Mouse (Mus musculus): ENCODE results near the gene Filip1l. TPM values are rescaled to one million over a fixed set of nuclear protein-coding genes. Genes with fewer than 3 reads are reported as not detected.

The Filip1l gene
- polyA plus RNA-seq, 1 experiment from 2014 or later, result 4.2 TPM

- H3K9ac ChIP-seq, result no peak overlapping the region
- no peak for ATAC-seq (ENCODE audit: low read depth)
- WGBS, result 95% methylated on average over 5 of the region's 5 CpGs
- no peak overlapping the region for H3K4me3 ChIP-seq
- no peak overlapping the region for H3K27ac ChIP-seq (replicated peaks)
- H3K36me3 ChIP-seq, result 0 out of 2 replicates have a peak, but pooled peaks cover 4% of the 10 kb centered on the region
- H3K9me3 ChIP-seq, result no peaks in the 10 kb centered on the region
- no peaks in the 10 kb centered on the region for H3K27me3 ChIP-seq
- no peak overlapping the region for H3K4me2 ChIP-seq
- H3K4me1 ChIP-seq (replicated peaks), result peaks cover 6% of the 10 kb centered on the region; the same call in 1 of the 2 replicates
Measured at GRCm38 (mm10) chr16:57570789-57571311, 218.0 kb downstream of the Filip1l start.

GRCm38 (mm10) chr16:57573831-57574230 lies 220.9 kb downstream of the Filip1l start:
- no peaks in the 10 kb centered on the region for H3K9me3 ChIP-seq
- 0 out of 2 replicates have a peak, but pooled peaks cover 4% of the 10 kb centered on the region for H3K36me3 ChIP-seq
- H3K9ac ChIP-seq, result no peak overlapping the region
- no peak for ATAC-seq (ENCODE audit: low read depth)
- H3K4me3 ChIP-seq, result no peak overlapping the region
- H3K27me3 ChIP-seq, result no peaks in the 10 kb centered on the region
- WGBS, result 86% methylated on average over 1 of the region's 1 CpGs
- no peak overlapping the region for H3K27ac ChIP-seq (replicated peaks)
- peaks cover 6% of the 10 kb centered on the region; the same call in 1 of the 2 replicates for H3K4me1 ChIP-seq (replicated peaks)
- H3K4me2 ChIP-seq, result no peak overlapping the region

DNA sequence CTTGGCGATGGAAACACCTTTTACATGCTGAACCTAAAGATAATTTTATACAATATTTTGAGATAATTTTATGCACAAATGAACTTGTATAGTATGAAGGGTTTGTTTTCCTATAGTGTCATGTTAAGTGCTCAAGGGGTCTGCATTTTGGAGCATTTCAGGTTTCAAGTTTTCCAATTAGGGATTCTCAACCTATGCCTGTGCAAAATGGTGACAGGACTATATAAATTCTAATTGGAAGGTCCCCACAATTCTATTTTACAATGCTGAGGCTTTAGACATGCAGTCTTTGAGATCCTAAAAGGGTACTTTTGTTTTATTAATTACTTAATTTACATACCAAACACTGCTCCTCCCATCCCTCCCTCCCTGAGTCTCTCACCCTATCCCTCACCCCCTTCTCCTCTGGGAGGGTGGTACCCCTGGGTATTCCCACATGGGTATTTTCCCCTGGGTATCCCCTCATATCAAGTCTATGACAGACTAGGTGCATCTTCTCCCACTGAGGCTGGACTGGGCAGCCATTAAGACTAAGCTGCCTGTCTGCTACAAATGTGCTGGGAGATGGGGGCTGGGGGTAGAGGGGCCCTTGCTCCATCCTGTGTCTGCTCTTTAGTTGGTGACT lies 223.0 kb downstream of the Filip1l start:
- 94% methylated on average over 1 of the region's 1 CpGs for WGBS
- Histone ChIP-seq H3K9ac (no peak overlapping the region), H3K4me2 (no peak overlapping the region), H3K27ac (replicated peaks) (no peak overlapping the region), H3K36me3 (no peaks in the 10 kb centered on the region), H3K27me3 (no peaks in the 10 kb centered on the region), H3K9me3 (no peaks in the 10 kb centered on the region), H3K4me3 (no peak overlapping the region), H3K4me1 (replicated peaks) (peaks cover 6% of the 10 kb centered on the region; the same call in 1 of the 2 replicates)
- ATAC-seq (ENCODE audit: low read depth), result no peak

DNA sequence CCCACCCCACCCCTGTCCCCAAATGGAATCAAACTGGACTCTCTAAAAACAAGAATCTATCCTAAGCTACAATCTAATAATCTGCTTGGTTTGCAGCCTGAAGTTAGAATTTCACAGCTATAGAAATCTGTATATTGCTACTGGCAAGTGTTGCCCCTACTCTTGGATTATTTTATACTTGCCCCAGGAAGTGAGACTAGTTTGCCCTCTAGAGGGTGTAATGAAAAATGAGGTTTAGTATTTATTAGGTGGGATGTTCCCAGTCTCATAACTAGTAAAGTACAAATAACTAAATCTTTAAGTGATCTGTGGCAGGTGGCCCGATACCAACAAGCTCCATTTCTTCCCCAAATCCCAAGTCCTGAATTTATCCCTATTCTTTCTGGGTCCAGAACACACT lies 224.6 kb downstream of the Filip1l start:
- H3K27me3 ChIP-seq, result no peaks in the 10 kb centered on the region
- H3K27ac ChIP-seq (replicated peaks), result no peak overlapping the region
- no peak overlapping the region for H3K4me3 ChIP-seq
- no peaks in the 10 kb centered on the region for H3K36me3 ChIP-seq
- H3K9me3 ChIP-seq, result no peaks in the 10 kb centered on the region
- no peak for ATAC-seq (ENCODE audit: low read depth)
- 93% methylated on average over 1 of the region's 1 CpGs for WGBS
- H3K9ac ChIP-seq, result no peak overlapping the region
- no peak overlapping the region for H3K4me2 ChIP-seq
- H3K4me1 ChIP-seq (replicated peaks), result no peaks in the 10 kb centered on the region

- no peaks in the 10 kb centered on the region for H3K9me3 ChIP-seq
- no peaks in the 10 kb centered on the region for H3K4me1 ChIP-seq (replicated peaks)
- WGBS, result 84% methylated on average over 7 of the region's 7 CpGs
- no peak overlapping the region for H3K9ac ChIP-seq
- no peaks in the 10 kb centered on the region for H3K27me3 ChIP-seq
- ATAC-seq (ENCODE audit: low read depth), result no peak
- no peaks in the 10 kb centered on the region for H3K36me3 ChIP-seq
- H3K27ac ChIP-seq (replicated peaks), result no peak overlapping the region
- no peak overlapping the region for H3K4me2 ChIP-seq
- H3K4me3 ChIP-seq, result no peak overlapping the region
Measured at GRCm38 (mm10) chr16:57580041-57580440, 227.1 kb downstream of the Filip1l start.

- no peaks in the 10 kb centered on the region for H3K27me3 ChIP-seq
- no peaks in the 10 kb centered on the region for H3K4me1 ChIP-seq (replicated peaks)
- no peaks in the 10 kb centered on the region for H3K36me3 ChIP-seq
- no peak overlapping the region for H3K27ac ChIP-seq (replicated peaks)
- no peak for ATAC-seq (ENCODE audit: low read depth)
- no peak overlapping the region for H3K4me2 ChIP-seq
- no peak overlapping the region for H3K4me3 ChIP-seq
- no peaks in the 10 kb centered on the region for H3K9me3 ChIP-seq
- 83% methylated on average over 2 of the region's 2 CpGs for WGBS
- no peak overlapping the region for H3K9ac ChIP-seq
Measured at GRCm38 (mm10) chr16:57582008-57582407, 229.1 kb downstream of the Filip1l start.

DNA sequence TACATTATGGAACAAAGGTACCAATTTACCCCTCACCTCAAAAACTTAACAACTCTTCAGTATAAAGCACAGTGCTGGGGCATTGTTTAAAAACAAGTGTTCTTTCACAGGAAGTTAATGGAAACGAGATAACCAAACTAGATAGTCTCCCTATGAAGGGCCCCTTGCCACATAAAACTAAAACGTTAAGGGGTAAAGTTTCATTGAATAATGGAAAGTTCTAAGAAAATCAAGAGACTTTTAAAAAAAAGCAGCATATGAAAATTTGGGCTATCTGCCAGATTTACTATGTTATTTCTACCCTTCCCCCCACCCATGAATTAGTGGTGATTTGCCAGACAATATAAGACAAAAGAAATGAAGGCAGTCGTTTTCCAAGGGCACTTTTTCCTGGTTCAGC lies 232.3 kb downstream of the Filip1l start:
- no peak for ATAC-seq (ENCODE audit: low read depth)

GRCm38 (mm10) chr16:57593422-57594157 lies 240.7 kb downstream of the Filip1l start:
- ATAC-seq (ENCODE audit: low read depth), result no peak
- Histone ChIP-seq H3K9me3 (no peaks in the 10 kb centered on the region), H3K27ac (replicated peaks) (no peak overlapping the region), H3K4me3 (no peak overlapping the region), H3K4me2 (no peak overlapping the region), H3K9ac (no peak overlapping the region), H3K4me1 (replicated peaks) (no peaks in the 10 kb centered on the region), H3K36me3 (no peaks in the 10 kb centered on the region), H3K27me3 (no peaks in the 10 kb centered on the region)
- WGBS, result 40% methylated on average over 7 of the region's 7 CpGs

More for the DNA sequence above, 232.3 kb downstream of the Filip1l start:
- Histone ChIP-seq H3K4me2 (no peak overlapping the region), H3K27ac (replicated peaks) (no peak overlapping the region), H3K9me3 (no peaks in the 10 kb centered on the region), H3K4me1 (replicated peaks) (no peaks in the 10 kb centered on the region), H3K36me3 (no peaks in the 10 kb centered on the region), H3K4me3 (no peak overlapping the region), H3K27me3 (no peaks in the 10 kb centered on the region), H3K9ac (no peak overlapping the region)
- 47% methylated on average over 3 of the region's 3 CpGs for WGBS

GRCm38 (mm10) chr16:57597295-57597957 lies 244.5 kb downstream of the Filip1l start:
- H3K4me3 ChIP-seq, result no peak overlapping the region
- H3K9me3 ChIP-seq, result no peaks in the 10 kb centered on the region
- WGBS, result 92% methylated on average over 4 of the region's 4 CpGs
- H3K4me2 ChIP-seq, result no peak overlapping the region
- H3K27ac ChIP-seq (replicated peaks), result no peak overlapping the region
- ATAC-seq (ENCODE audit: low read depth), result no peak
- no peaks in the 10 kb centered on the region for H3K27me3 ChIP-seq
- H3K4me1 ChIP-seq (replicated peaks), result no peaks in the 10 kb centered on the region
- no peak overlapping the region for H3K9ac ChIP-seq
- no peaks in the 10 kb centered on the region for H3K36me3 ChIP-seq

GRCm38 (mm10) chr16:57601031-57601430 lies 248.1 kb downstream of the Filip1l start:
- Histone ChIP-seq H3K4me1 (replicated peaks) (peaks cover 7% of the 10 kb centered on the region), H3K9me3 (no peaks in the 10 kb centered on the region), H3K27me3 (no peaks in the 10 kb centered on the region), H3K4me3 (no peak overlapping the region), H3K9ac (no peak overlapping the region), H3K27ac (replicated peaks) (no peak overlapping the region), H3K4me2 (no peak overlapping the region), H3K36me3 (no peaks in the 10 kb centered on the region)
- no peak for ATAC-seq (ENCODE audit: low read depth)

DNA sequence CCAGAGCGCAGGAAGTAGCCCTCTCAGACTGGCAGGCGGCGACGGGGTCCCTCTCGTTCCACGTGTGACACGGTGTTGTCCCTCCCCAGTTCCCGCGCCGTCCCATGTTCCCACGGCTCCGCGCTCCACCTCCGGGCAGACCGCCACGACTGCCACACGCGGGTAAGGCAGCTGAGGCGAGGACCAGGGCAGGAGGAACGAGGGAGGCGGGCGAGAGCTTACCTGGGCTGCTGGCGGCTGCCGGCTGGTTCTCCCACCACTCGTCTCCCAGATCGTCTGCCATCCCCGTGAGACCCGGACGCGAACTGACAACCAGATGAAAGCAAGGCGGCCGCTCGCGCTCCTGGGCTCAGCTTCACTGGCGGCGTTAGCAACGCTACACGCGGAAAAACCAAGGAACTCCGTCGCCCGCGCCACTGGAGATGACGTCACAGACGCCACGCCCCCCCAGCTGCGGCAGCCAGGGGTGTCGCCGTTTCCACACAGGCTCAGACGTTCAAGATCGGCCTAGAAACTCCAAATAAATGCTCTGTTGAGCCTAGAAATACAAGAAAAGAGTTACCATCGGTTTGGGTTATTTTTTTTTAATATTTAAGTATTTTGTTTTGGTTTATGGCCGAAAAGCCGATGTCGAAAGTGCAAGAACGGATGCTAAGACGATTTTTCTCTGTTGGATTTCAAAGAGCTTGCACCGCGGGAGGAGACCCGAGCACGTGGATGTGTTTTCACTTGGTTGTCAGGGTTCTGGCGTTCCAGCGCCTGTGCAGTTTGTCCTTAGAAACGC lies 253.7 kb downstream of the Filip1l start, which contains the start of gene Cmss1:
TSS of gene Cmss1 (minus strand) at position 421 of the 784 bp plus-strand sequence.
- Histone ChIP-seq H3K36me3 (no peaks in the 10 kb centered on the region), H3K4me3 (peak within 1 kb of the TSS; percentile 94), H3K9me3 (no peaks in the 10 kb centered on the region), H3K4me2 (peak within 1 kb of the TSS; percentile 72), H3K4me1 (replicated peaks) (peaks cover 14% of the 10 kb centered on the region), H3K27me3 (no peaks in the 10 kb centered on the region), H3K27ac (replicated peaks) (peak within 1 kb of the TSS; percentile 64), H3K9ac (peak within 1 kb of the TSS; percentile 77)
- peak; percentile 94 for ATAC-seq (ENCODE audit: low read depth)
- under 1% methylated on average over 64 of the region's 64 CpGs for WGBS

Measured in neural tube, embryonic 13.5 days (tissue).